Mouse (Mus musculus): ENCODE results near the gene Esyt2. TPM values are rescaled to one million over a fixed set of nuclear protein-coding genes. Genes with fewer than 3 reads are reported as not detected.
"Not testable (repeated sequence)": the region's sequence is repeated elsewhere in the genome, so short reads cannot be mapped to it uniquely, and the experiment has no call there.

Esyt2 gene
- polyA plus RNA-seq, 1 experiment from 2014 or later, result 44.6 TPM

DNA sequence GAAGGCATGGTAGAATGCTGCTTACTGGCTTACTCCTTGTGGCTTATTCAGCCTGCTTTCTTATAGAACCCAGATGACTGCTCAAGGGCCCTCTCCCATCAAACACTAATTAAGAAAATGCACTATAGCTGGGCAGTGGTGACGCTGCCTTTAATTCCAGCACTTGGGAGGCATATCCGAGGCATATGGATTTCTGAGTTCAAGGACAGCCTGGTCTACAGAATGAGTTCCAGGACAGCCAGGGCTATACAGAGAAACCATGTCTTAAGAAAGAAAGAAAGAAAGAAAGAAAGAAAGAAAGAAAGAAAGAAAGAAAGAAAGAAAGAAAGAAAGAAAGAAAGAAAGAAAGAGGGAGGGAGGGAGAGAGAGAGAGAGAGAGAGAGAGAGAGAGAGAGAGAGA lies 5.9 kb upstream of the Esyt2 start, which contains the start of gene Gm11027:
Gene Gm11027, plus strand, starts transcription at position 301 of the 400 bp plus-strand sequence.
- not testable (repeated sequence) for H3K27me3 ChIP-seq (ENCODE audit: control insufficient read depth, insufficient read depth, low read length); H3K9me3 ChIP-seq (ENCODE audit: control insufficient read depth, low read depth, low read length); H3K36me3 ChIP-seq (ENCODE audit: control insufficient read depth, insufficient read depth, low read length); ATAC-seq (ENCODE audit: insufficient number of reproducible peaks, insufficient read depth, low FRiP score, low read depth); H3K4me2 ChIP-seq (replicated peaks; ENCODE audit: low read depth, low read length); H3K4me1 ChIP-seq (ENCODE audit: control insufficient read depth, insufficient read depth, low read length); H3K27ac ChIP-seq (ENCODE audit: low read length); H3K9ac ChIP-seq (replicated peaks; ENCODE audit: low read depth, low read length); H3K4me3 ChIP-seq (ENCODE audit: low read depth, low read length)
- 88% methylated on average over 2 of the region's 2 CpGs for WGBS

DNA sequence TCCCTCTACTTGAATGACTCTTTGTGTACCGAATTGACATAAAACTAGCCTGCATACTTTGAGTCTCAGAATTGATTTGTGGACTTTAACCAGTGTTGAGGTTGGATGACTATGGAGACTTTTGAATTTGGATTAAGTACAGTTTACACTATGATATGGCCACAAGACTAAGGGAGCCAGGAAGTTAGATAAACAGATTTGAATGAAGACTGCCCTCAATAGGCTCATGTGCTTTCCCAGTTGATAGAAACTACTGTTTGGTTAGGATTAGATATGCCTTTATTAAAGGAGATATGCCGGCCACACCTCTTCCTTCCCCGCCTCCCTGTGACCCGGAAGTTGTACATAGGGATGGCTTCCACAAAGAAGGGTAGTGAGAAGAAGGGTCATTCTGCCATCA lies 5.4 kb upstream of the Esyt2 start:
- H3K4me2 ChIP-seq (replicated peaks; ENCODE audit: low read depth, low read length), result no peak overlapping the region
- H3K9me3 ChIP-seq (ENCODE audit: control insufficient read depth, low read depth, low read length), result no peaks in the 10 kb centered on the region
- H3K27me3 ChIP-seq (ENCODE audit: control insufficient read depth, insufficient read depth, low read length), result no peaks in the 10 kb centered on the region
- no peak overlapping the region for H3K4me3 ChIP-seq (ENCODE audit: low read depth, low read length)
- H3K9ac ChIP-seq (replicated peaks; ENCODE audit: low read depth, low read length), result no peak overlapping the region
- WGBS, result 61% methylated on average over 4 of the region's 4 CpGs
- H3K36me3 ChIP-seq (ENCODE audit: control insufficient read depth, insufficient read depth, low read length), result no peaks in the 10 kb centered on the region
- ATAC-seq (ENCODE audit: insufficient number of reproducible peaks, insufficient read depth, low FRiP score, low read depth), result peak; percentile 31; the same call in 1 of the 2 replicates
- H3K4me1 ChIP-seq (ENCODE audit: control insufficient read depth, insufficient read depth, low read length), result no peaks in the 10 kb centered on the region
- no peak overlapping the region for H3K27ac ChIP-seq (ENCODE audit: low read length)

- H3K4me2 ChIP-seq (replicated peaks; ENCODE audit: low read depth, low read length), result no peak overlapping the region
- H3K27ac ChIP-seq (ENCODE audit: low read length), result no peak overlapping the region
- 44% methylated on average over 2 of the region's 2 CpGs for WGBS
- H3K36me3 ChIP-seq (ENCODE audit: control insufficient read depth, insufficient read depth, low read length), result no peaks in the 10 kb centered on the region
- H3K4me3 ChIP-seq (ENCODE audit: low read depth, low read length), result no peak overlapping the region
- ATAC-seq (ENCODE audit: insufficient number of reproducible peaks, insufficient read depth, low FRiP score, low read depth), result no peak
- no peak overlapping the region for H3K9ac ChIP-seq (replicated peaks; ENCODE audit: low read depth, low read length)
- H3K4me1 ChIP-seq (ENCODE audit: control insufficient read depth, insufficient read depth, low read length), result no peaks in the 10 kb centered on the region
- H3K9me3 ChIP-seq (ENCODE audit: control insufficient read depth, low read depth, low read length), result no peaks in the 10 kb centered on the region
- H3K27me3 ChIP-seq (ENCODE audit: control insufficient read depth, insufficient read depth, low read length), result no peaks in the 10 kb centered on the region
Observed at GRCm38 (mm10) chr12:116276961-116277360, 4.0 kb upstream of the Esyt2 start.

DNA sequence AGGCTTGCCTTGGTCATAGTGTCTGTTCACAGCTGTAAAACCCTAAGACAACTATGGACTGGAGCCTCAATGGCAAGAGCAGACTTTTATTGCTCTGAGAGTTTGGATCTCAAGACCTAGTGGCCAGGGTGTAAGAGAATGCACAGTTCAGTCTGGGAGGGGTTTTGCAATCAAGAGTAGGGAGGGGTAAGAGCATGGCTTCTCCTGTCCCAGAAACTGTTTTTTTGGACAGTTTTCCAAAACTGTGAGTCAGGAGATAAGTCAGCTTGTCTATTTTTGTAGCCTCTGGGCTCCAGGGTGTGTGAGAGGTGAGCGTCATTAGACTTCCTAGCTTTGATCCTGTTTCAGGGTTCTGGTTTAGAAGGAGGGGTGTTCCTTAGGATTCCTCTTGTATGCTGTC lies 2.5 kb upstream of the Esyt2 start:
- Histone ChIP-seq H3K4me1 (ENCODE audit: control insufficient read depth, insufficient read depth, low read length) (no peaks in the 10 kb centered on the region), H3K4me2 (replicated peaks; ENCODE audit: low read depth, low read length) (no peak overlapping the region), H3K27ac (ENCODE audit: low read length) (no peak overlapping the region), H3K36me3 (ENCODE audit: control insufficient read depth, insufficient read depth, low read length) (no peaks in the 10 kb centered on the region), H3K9ac (replicated peaks; ENCODE audit: low read depth, low read length) (no peak overlapping the region), H3K4me3 (ENCODE audit: low read depth, low read length) (no peak overlapping the region), H3K9me3 (ENCODE audit: control insufficient read depth, low read depth, low read length) (no peaks in the 10 kb centered on the region), H3K27me3 (ENCODE audit: control insufficient read depth, insufficient read depth, low read length) (no peaks in the 10 kb centered on the region)
- no peak for ATAC-seq (ENCODE audit: insufficient number of reproducible peaks, insufficient read depth, low FRiP score, low read depth)
- WGBS, result 95% methylated on average over 1 of the region's 1 CpGs

GRCm38 (mm10) chr12:116279181-116279580 lies 1.8 kb upstream of the Esyt2 start:
- WGBS, result 93% methylated on average over 2 of the region's 2 CpGs
- ATAC-seq (ENCODE audit: insufficient number of reproducible peaks, insufficient read depth, low FRiP score, low read depth), result no peak
- H3K9ac ChIP-seq (replicated peaks; ENCODE audit: low read depth, low read length), result no peak overlapping the region
- H3K27me3 ChIP-seq (ENCODE audit: control insufficient read depth, insufficient read depth, low read length), result no peaks in the 10 kb centered on the region
- H3K27ac ChIP-seq (ENCODE audit: low read length), result no peak overlapping the region
- no peaks in the 10 kb centered on the region for H3K36me3 ChIP-seq (ENCODE audit: control insufficient read depth, insufficient read depth, low read length)
- H3K4me2 ChIP-seq (replicated peaks; ENCODE audit: low read depth, low read length), result no peak overlapping the region
- H3K4me3 ChIP-seq (ENCODE audit: low read depth, low read length), result no peak overlapping the region
- H3K9me3 ChIP-seq (ENCODE audit: control insufficient read depth, low read depth, low read length), result no peaks in the 10 kb centered on the region
- no peaks in the 10 kb centered on the region for H3K4me1 ChIP-seq (ENCODE audit: control insufficient read depth, insufficient read depth, low read length)

- 0 out of 2 replicates have a peak, but pooled peaks have one; percentile 5 for ATAC-seq (ENCODE audit: insufficient number of reproducible peaks, insufficient read depth, low FRiP score, low read depth)
- Histone ChIP-seq H3K27me3 (ENCODE audit: control insufficient read depth, insufficient read depth, low read length) (no peaks in the 10 kb centered on the region), H3K4me3 (ENCODE audit: low read depth, low read length) (peak overlapping the region; percentile 97), H3K4me2 (replicated peaks; ENCODE audit: low read depth, low read length) (peak overlapping the region; percentile 53), H3K4me1 (ENCODE audit: control insufficient read depth, insufficient read depth, low read length) (no peaks in the 10 kb centered on the region), H3K9me3 (ENCODE audit: control insufficient read depth, low read depth, low read length) (no peaks in the 10 kb centered on the region), H3K36me3 (ENCODE audit: control insufficient read depth, insufficient read depth, low read length) (no peaks in the 10 kb centered on the region), H3K27ac (ENCODE audit: low read length) (peak overlapping the region; percentile 98), H3K9ac (replicated peaks; ENCODE audit: low read depth, low read length) (peak overlapping the region; percentile 61)
- WGBS, result 2% methylated on average over 7 of the region's 7 CpGs
Observed at GRCm38 (mm10) chr12:116280149-116280652, 795 bp upstream of the Esyt2 start.

GRCm38 (mm10) chr12:116281427-116282281 lies 658 bp downstream of the Esyt2 start:
- peak overlapping the region; percentile 98 for H3K27ac ChIP-seq (ENCODE audit: low read length)
- H3K36me3 ChIP-seq (ENCODE audit: control insufficient read depth, insufficient read depth, low read length), result no peaks in the 10 kb centered on the region
- ATAC-seq (ENCODE audit: insufficient number of reproducible peaks, insufficient read depth, low FRiP score, low read depth), result peak; percentile 50
- H3K4me1 ChIP-seq (ENCODE audit: control insufficient read depth, insufficient read depth, low read length), result no peaks in the 10 kb centered on the region
- peak overlapping the region; percentile 58 for H3K4me2 ChIP-seq (replicated peaks; ENCODE audit: low read depth, low read length)
- no peaks in the 10 kb centered on the region for H3K27me3 ChIP-seq (ENCODE audit: control insufficient read depth, insufficient read depth, low read length)
- peak overlapping the region; percentile 92 for H3K9ac ChIP-seq (replicated peaks; ENCODE audit: low read depth, low read length)
- no peaks in the 10 kb centered on the region for H3K9me3 ChIP-seq (ENCODE audit: control insufficient read depth, low read depth, low read length)
- peak overlapping the region; percentile 97 for H3K4me3 ChIP-seq (ENCODE audit: low read depth, low read length)
- under 1% methylated on average over 55 of the region's 55 CpGs for WGBS

- H3K4me1 ChIP-seq (ENCODE audit: control insufficient read depth, insufficient read depth, low read length), result no peaks in the 10 kb centered on the region
- no peak overlapping the region; the same call in 1 of the 2 replicates for H3K4me3 ChIP-seq (ENCODE audit: low read depth, low read length)
- H3K9ac ChIP-seq (replicated peaks; ENCODE audit: low read depth, low read length), result no peak overlapping the region
- no peak for ATAC-seq (ENCODE audit: insufficient number of reproducible peaks, insufficient read depth, low FRiP score, low read depth)
- no peaks in the 10 kb centered on the region for H3K36me3 ChIP-seq (ENCODE audit: control insufficient read depth, insufficient read depth, low read length)
- H3K27ac ChIP-seq (ENCODE audit: low read length), result no peak overlapping the region
- peak overlapping the region; percentile 29 for H3K4me2 ChIP-seq (replicated peaks; ENCODE audit: low read depth, low read length)
- 87% methylated on average over 2 of the region's 2 CpGs for WGBS
- H3K9me3 ChIP-seq (ENCODE audit: control insufficient read depth, low read depth, low read length), result no peaks in the 10 kb centered on the region
- H3K27me3 ChIP-seq (ENCODE audit: control insufficient read depth, insufficient read depth, low read length), result no peaks in the 10 kb centered on the region
Observed at GRCm38 (mm10) chr12:116282856-116283255, 1.9 kb downstream of the Esyt2 start.

Measured in stomach, embryonic 14.5 days (tissue).